Mouse (Mus musculus) spleen, postnatal 36 days (tissue): ENCODE measurements around the gene Ppif.

Experiments
- DNase-seq, 2 experiments: peaks; one replicate each; pipeline ENCODE4 v3.0.0; 2022; ENCODE audit warnings: low spot score in 2 of 2, mixed read lengths in 1 of 2

Ppif gene

GRCm38 (mm10) chr14:25693888-25694568 is at the start of gene Ppif:
TSS of gene Ppif (plus strand) at chr14:25694154.
- peak; percentile 94 to 95 for DNase-seq

- DNase-seq: no peak
Measured at GRCm38 (mm10) chr14:25645717-25646116, 48.2 kb upstream of the Ppif start.

GRCm38 (mm10) chr14:25646161-25646621 is 47.8 kb upstream of the Ppif start:
- DNase-seq: peak; percentile 55 to 66

- no peak for DNase-seq
Measured at GRCm38 (mm10) chr14:25651131-25651530, 42.8 kb upstream of the Ppif start.

GRCm38 (mm10) chr14:25651905-25652304 is 42.0 kb upstream of the Ppif start:
- no peak for DNase-seq

GRCm38 (mm10) chr14:25654401-25655197 is 39.4 kb upstream of the Ppif start:
- no peak for DNase-seq

- no peak for DNase-seq
Measured at GRCm38 (mm10) chr14:25660661-25661060, 33.3 kb upstream of the Ppif start.

GRCm38 (mm10) chr14:25661185-25661920 is 32.6 kb upstream of the Ppif start:
- no peak for DNase-seq

- DNase-seq: no peak
Measured at GRCm38 (mm10) chr14:25663649-25664309, 30.2 kb upstream of the Ppif start.

- DNase-seq: no peak
Measured at GRCm38 (mm10) chr14:25664310-25664695, 29.7 kb upstream of the Ppif start.

- DNase-seq: no peak
Measured at GRCm38 (mm10) chr14:25665314-25665970, 28.5 kb upstream of the Ppif start.

GRCm38 (mm10) chr14:25666668-25667376 is 27.1 kb upstream of the Ppif start:
- DNase-seq: no peak

GRCm38 (mm10) chr14:25667587-25667986 is 26.4 kb upstream of the Ppif start:
- DNase-seq: no peak

GRCm38 (mm10) chr14:25679625-25680024 is 14.3 kb upstream of the Ppif start:
- DNase-seq: no peak

GRCm38 (mm10) chr14:25682020-25682419 is 11.9 kb upstream of the Ppif start:
- DNase-seq: no peak

- DNase-seq: no peak
Measured at GRCm38 (mm10) chr14:25686216-25686945, 7.6 kb upstream of the Ppif start.

GRCm38 (mm10) chr14:25686983-25687901 is 6.7 kb upstream of the Ppif start:
- DNase-seq: no peak

GRCm38 (mm10) chr14:25693271-25693887 is 575 bp upstream of the Ppif start:
- no peak for DNase-seq

- no peak for DNase-seq
Measured at GRCm38 (mm10) chr14:25694569-25694897, 579 bp downstream of the Ppif start.
